Mouse (Mus musculus): ENCODE results near the gene Tom1l2.

Tom1l2 gene

GRCm38 (mm10) chr11:60229821-60230220 lies 122.9 kb downstream of the Tom1l2 start:
- DNase-seq, result no peak

DNA sequence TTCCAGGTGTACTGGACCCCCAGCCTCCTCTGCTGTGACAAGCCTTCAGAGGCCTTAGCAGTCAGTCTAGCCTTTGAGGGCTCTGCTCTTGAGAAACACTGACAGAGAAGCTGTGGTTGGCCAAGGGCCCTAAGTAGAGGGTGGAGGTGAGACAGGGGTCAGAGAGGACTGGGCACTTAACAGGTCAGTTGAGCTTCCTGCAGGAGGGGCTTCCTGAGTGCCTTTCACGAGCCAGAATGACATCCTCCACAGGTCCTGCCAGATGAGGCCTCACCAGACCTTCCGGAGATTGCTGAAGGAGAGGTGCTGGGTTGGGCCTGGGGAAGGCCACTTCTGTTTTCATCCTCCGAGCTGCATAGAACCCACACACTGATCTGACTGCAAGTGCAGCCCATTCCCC lies 124.2 kb downstream of the Tom1l2 start:
- no peak for DNase-seq

- no peak for DNase-seq
Measured at GRCm38 (mm10) chr11:60225874-60226273, 126.8 kb downstream of the Tom1l2 start.

DNA sequence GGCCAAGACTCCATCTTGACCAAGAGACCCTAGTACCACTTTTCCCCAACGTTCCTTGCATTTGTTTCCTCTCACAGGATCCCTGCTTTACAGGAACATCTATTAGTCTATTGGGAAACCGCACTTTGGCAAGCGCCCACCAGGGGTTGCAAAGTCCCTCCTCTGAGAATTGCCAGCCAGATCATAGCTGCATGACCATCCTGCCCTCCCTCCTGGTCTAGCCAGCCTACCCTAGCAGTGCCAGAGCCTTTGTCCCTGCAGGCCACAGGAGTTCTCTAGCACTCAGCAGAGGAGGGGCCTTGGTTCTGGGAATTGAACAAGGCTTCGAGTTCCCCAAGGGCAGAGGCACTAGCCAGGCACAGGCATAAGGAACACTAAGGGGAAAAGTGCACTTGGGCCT lies 128.0 kb downstream of the Tom1l2 start:
- DNase-seq, result peak in 1 of 2 experiments; percentile 46

DNA sequence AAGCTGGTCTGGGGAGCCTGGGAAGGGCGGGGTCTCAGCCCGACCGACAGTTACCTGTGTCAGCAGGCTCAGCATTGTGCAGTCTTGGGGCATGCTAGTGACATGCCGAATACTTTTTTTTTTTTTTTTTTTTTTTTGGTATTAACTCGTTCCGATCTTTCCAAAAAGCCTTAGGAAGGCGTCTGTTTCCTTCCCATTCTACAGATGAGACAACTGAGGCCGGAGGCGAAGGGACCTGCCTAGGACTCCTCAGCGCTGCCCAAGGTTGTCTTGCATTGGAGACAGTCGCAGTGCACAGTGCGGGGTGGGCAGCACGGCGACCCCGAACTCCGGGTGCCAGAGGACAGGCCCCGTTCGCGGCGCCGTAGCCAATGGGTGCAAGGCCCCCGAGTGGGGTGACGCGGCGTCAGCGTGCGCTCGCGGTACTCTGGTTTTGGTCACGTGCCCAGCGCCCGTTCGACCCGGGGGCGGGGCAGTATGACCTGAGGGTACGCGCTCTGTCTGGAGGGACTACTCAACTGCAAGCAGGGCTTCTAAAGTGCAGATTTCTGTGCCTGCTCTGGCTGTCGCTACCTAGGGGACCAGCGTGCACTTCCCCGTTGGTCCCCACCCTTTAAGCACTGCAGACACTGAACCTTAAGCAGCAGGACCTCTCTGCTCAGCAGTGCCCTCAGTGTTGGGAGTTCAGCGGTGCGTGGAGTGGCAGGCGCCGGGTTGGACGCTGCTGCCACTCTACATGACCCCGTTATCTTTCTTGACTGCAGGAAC lies 130.1 kb downstream of the Tom1l2 start, which contains the start of gene Srebf1:
Gene Srebf1, minus strand, starts transcription at position 113 of the 768 bp plus-strand sequence.
- DNase-seq, result peak; percentile 79 to 80

DNA sequence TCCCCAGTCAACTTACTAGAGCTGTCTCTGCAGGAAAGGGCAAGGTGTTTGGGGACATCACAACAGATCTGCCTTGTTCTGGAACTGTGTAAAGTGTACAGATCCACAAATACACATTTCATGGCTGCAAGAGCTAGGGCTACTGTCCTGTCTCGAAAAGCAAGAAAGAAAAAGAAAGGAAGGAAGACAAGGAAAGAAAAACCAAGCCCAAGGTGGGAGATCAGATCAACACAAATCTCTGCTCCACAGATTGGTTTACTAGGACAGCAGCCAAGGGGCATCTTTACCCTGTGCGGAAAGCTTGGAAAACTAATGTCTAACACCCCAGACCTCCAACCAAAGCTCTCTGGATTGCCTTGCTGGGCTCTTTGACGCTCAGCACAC lies 130.6 kb downstream of the Tom1l2 start:
- DNase-seq, result no peak

GRCm38 (mm10) chr11:60221425-60221824 lies 131.3 kb downstream of the Tom1l2 start:
- DNase-seq, result no peak

- DNase-seq, result peak; percentile 90 to 91
Measured at GRCm38 (mm10) chr11:60220291-60220804, 132.4 kb downstream of the Tom1l2 start.

GRCm38 (mm10) chr11:60219609-60220008 lies 133.1 kb downstream of the Tom1l2 start:
- no peak for DNase-seq

GRCm38 (mm10) chr11:60217467-60217866 lies 135.2 kb downstream of the Tom1l2 start:
- DNase-seq, result no peak

DNA sequence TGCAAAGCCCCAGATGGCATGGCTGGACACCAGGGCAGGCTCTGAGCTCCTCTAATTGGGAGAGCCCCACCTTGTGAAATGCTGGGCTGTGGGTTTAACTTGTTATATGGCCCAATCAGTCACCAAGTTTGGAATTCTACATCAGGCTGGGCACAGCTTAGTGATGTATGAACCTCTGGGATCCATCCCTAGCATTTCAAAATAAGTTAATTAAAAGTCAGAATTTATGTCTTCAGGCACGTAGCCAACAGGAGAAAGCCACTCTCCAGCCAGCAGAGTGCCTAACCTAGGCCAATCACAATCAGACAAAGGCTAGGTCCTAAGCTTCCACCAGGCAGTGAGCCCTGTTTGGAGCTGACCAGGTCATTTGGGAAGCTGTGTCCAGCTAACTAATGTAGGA lies 136.0 kb downstream of the Tom1l2 start:
- no peak for DNase-seq

GRCm38 (mm10) chr11:60213266-60213665 lies 139.4 kb downstream of the Tom1l2 start:
- DNase-seq, result no peak

- DNase-seq, result no peak
Measured at GRCm38 (mm10) chr11:60211761-60212160, 140.9 kb downstream of the Tom1l2 start.

GRCm38 (mm10) chr11:60211152-60211551 lies 141.6 kb downstream of the Tom1l2 start:
- DNase-seq, result peak; percentile 62 to 63

DNA sequence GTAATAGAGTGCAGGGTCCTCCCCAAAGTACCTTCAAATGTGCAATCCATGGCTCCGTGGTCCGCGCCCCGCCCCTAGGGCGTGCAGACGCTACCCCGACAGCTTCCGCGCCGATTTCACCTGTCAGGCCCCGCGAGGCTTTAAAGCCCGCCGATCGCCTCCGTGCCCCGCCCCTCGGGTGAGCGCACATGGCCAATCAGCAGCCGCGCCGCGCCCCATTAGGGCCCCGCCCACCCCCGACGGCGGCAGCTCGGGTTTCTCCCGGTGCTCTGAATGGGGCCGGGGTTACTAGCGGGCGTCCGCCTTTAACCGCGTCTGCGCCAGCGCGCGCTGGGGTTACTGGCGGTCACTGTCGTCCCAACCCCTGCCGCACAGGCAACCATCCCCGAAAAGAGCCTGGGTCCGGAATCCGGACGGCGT lies 142.4 kb downstream of the Tom1l2 start:
- peak; percentile 91 to 94 for DNase-seq

- no peak for DNase-seq
Measured at GRCm38 (mm10) chr11:60209933-60210249, 142.8 kb downstream of the Tom1l2 start.

DNA sequence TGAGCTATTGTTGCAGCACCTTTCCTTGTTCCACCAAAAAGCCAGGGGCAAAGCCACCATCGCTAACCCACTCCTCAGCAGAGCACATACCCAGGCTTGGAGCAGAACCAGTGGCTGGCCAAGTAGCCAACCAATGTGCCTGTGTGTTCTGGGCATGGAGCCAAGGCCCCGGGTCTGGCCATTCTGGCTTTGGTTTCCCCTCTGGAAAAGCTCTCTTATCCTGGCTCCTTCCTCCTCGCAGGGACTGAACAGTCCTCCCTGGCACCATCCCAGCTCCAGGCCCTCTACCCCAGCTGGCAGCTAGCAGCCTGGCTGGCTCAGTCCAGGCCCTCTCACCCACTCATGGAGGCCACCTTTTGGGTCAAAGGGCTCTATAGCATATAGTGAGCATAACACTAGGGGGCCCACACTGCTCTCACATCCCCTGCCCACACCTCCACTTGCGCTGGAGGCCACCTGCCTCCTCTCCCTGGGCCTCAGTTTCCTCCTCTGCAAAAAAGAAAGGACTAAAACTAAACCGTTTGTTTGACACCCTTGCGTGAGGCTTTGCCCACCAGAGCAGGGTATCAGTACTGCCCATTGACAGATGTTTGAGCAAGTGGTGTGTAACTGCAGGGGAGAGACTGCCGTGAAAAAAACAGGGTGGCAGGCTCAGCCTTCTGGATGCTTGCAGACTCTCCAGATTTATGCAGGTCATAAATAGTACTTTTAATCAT lies 143.3 kb downstream of the Tom1l2 start:
- DNase-seq, result peak; percentile 99

DNA sequence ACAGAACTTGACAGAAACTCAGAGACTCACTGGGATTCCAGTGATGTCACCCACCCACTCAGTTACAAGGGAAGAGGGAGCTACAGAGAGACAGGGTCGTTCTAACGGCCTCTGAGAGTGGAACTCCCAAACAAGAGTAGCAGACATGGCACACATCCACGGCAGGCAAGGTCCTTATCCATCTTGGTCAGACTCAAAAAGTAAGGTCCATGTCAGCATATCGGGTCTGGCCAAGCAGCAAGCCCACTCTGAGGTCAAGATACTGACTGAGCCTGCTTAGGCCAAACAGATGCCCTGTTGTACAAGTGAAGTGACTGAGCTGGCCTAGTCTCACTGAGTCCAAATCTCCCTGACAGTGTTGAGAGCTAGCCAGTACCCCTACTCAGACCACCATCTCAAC lies 144.0 kb downstream of the Tom1l2 start:
- peak; percentile 58 to 59 for DNase-seq

GRCm38 (mm10) chr11:60208201-60208600 lies 144.5 kb downstream of the Tom1l2 start:
- no peak for DNase-seq

DNA sequence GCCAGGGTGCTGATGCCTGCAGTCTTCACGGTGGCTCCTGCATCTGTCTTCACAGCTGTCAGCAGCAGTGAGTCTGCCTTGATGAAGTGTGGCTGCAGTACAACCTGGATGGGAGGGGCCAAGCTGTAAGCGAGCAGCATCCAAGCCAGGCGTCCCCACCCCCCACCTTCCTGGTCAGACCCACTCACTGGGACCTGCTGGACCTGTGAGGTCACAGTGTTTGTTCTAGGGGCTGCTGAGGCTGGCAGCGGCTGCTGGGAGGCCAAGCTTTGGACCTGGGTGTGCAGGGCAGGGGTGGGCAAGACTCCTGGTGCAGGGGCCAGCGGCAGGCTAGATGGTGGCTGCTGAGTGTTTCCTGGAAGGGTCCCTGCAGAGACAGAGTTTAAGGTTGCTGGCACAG lies 146.5 kb downstream of the Tom1l2 start:
- DNase-seq, result peak; percentile 53 to 56

GRCm38 (mm10) chr11:60205026-60205425 lies 147.7 kb downstream of the Tom1l2 start:
- no peak for DNase-seq

GRCm38 (mm10) chr11:60202710-60203638 lies 149.7 kb downstream of the Tom1l2 start:
- DNase-seq, result peak; percentile 83 to 84

DNA sequence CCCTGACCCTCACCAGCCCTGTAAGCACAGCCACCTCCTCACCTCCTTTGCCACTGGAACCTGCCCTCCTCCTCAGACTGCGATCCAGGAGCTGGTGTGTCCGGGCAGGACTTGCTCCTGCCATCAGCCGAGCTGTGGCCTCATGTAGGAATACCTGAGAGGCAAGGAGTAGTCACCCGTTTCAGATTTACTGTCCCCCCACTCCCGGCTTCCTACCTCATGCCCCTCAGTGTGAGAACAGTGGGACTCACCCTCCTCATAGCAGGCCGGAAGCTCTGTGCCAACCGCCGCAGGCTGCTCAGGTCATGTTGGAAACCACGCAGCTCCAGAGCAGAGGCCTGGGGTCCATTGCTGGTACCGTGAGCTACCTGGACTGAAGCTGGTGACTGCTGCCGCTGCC lies 152.3 kb downstream of the Tom1l2 start:
- peak in 1 of 2 experiments; percentile 45 for DNase-seq

Measured in cerebellum, postnatal 10 days (tissue).